30 mouse cellular contexts compared by ENCODE assay signal in genomic region chrX:103806373-103806772, GRCm38 (mm10). TPM values are rescaled to one million over a fixed set of nuclear protein-coding genes. Genes with fewer than 3 reads are reported as not detected.
"Had no signal": no experiment of that assay in that cellular context is flagged by ENCODE, and none has a peak within 500 bp of the region (broad histone marks: within the 10 kb centered on the region; RNA-seq: fewer than 3 reads in every experiment).

No protein-coding gene starts in this region.

- H3K4me2 ChIP-seq: embryonic facial prominence, embryonic 12.5 days; embryonic facial prominence, embryonic 13.5 days; embryonic facial prominence, embryonic 15.5 days; forebrain, embryonic 12.5 days; forebrain, embryonic 13.5 days; forebrain, embryonic 15.5 days had no signal

- H3K9me3 ChIP-seq: embryonic facial prominence, embryonic 10.5 days; embryonic facial prominence, embryonic 12.5 days; embryonic facial prominence, embryonic 13.5 days; embryonic facial prominence, embryonic 15.5 days; forebrain, embryonic 10.5 days; forebrain, embryonic 12.5 days; forebrain, embryonic 13.5 days; forebrain, embryonic 15.5 days; heart, embryonic 10.5 days had no signal

- H3K4me3 ChIP-seq: embryonic facial prominence, embryonic 10.5 days; embryonic facial prominence, embryonic 12.5 days; embryonic facial prominence, embryonic 13.5 days; embryonic facial prominence, embryonic 15.5 days; erythroblast, embryonic 14.5 days; forebrain, embryonic 10.5 days; forebrain, embryonic 12.5 days; forebrain, embryonic 13.5 days; forebrain, embryonic 15.5 days; heart, adult 2 months; heart, embryonic 10.5 days had no signal

- H3K27ac ChIP-seq: embryonic facial prominence, embryonic 10.5 days; embryonic facial prominence, embryonic 12.5 days; embryonic facial prominence, embryonic 13.5 days; embryonic facial prominence, embryonic 15.5 days; forebrain, embryonic 10.5 days; forebrain, embryonic 12.5 days; forebrain, embryonic 13.5 days; forebrain, embryonic 15.5 days; heart, adult 2 months; heart, embryonic 10.5 days had no signal

- H3K4me1 ChIP-seq: embryonic facial prominence, embryonic 10.5 days; embryonic facial prominence, embryonic 12.5 days; embryonic facial prominence, embryonic 13.5 days; embryonic facial prominence, embryonic 15.5 days; forebrain, embryonic 10.5 days; forebrain, embryonic 12.5 days; forebrain, embryonic 13.5 days; forebrain, embryonic 15.5 days; heart, embryonic 10.5 days had no signal

- DNase-seq: cerebellum, adult 2 months; cerebellum, adult 8-10 months; cerebellum, adult 9-10 months; cerebellum, adult 9-11 months; cerebellum, postnatal 10 days; cerebellum, postnatal 14 days; cerebellum, postnatal 25 days; cerebellum, postnatal 36 days; embryo, embryonic 11 days; forebrain, postnatal 0 days; gastrocnemius, postnatal 10 days; gastrocnemius, postnatal 14 days; gastrocnemius, postnatal 25 days; gastrocnemius, postnatal 36 days; heart, adult 11 months; heart, adult 18-20 months; heart, adult 2 months had no signal

- H3K36me3 ChIP-seq: embryonic facial prominence, embryonic 10.5 days; embryonic facial prominence, embryonic 12.5 days; embryonic facial prominence, embryonic 13.5 days; embryonic facial prominence, embryonic 15.5 days; forebrain, embryonic 10.5 days; forebrain, embryonic 12.5 days; forebrain, embryonic 15.5 days; heart, embryonic 10.5 days had no signal

- H3K9ac ChIP-seq: embryonic facial prominence, embryonic 12.5 days; embryonic facial prominence, embryonic 13.5 days; embryonic facial prominence, embryonic 15.5 days; forebrain, embryonic 12.5 days; forebrain, embryonic 13.5 days; forebrain, embryonic 15.5 days; forebrain, postnatal 0 days had no signal

- ATAC-seq: forebrain, embryonic 13.5 days; forebrain, embryonic 14.5 days; forebrain, embryonic 15.5 days; forebrain, embryonic 16.5 days; forebrain, postnatal 0 days had no signal

RNA-seq across cellular contexts. Expression of gene Slc16a2, which starts 15.4 kb away (rescaled TPM):
- total RNA-seq: granulocyte monocyte progenitor cell, adult 5-6 weeks had no signal
